Mouse (Mus musculus) embryonic facial prominence, embryonic 10.5 days (tissue): Measurements from ENCODE around the gene Astn2. TPM values are rescaled to one million over a fixed set of nuclear protein-coding genes. Genes with fewer than 3 reads are reported as not detected.
A peak's percentile ranks its signal among the peaks of the same experiment; 100 is the strongest.

ENCODE experiments used
- DNase-seq: peaks from one replicate; pipeline ENCODE4 v3.0.0-alpha.2; 2017; ENCODE audit warnings: low spot score
- H3K27ac ChIP-seq: fragments of 300-500 bp; sonication (generic); replicated peaks from 2 replicates; pipeline ENCODE4 v1.5.1; 2016; ENCODE audit warnings: mild to moderate bottlenecking
- H3K27me3 ChIP-seq: fragments of 300-500 bp; sonication (generic); replicated peaks from 2 replicates; pipeline ENCODE4 v1.6.1; 2016; ENCODE audit warnings: low read depth, mild to moderate bottlenecking; ENCODE audit not compliant: poor library complexity, severe bottlenecking
- H3K36me3 ChIP-seq: fragments of 300-500 bp; sonication (generic); replicated peaks from 2 replicates; pipeline ENCODE4 v1.6.1; 2016; ENCODE audit warnings: mild to moderate bottlenecking, moderate library complexity
- H3K4me1 ChIP-seq: fragments of 300-500 bp; sonication (generic); 2 replicates; pipeline ENCODE4 v1.6.1; 2016
- H3K4me3 ChIP-seq: fragments of 300-500 bp; sonication (generic); 2 replicates; pipeline ENCODE4 v1.5.1; 2016; ENCODE audit warnings: mild to moderate bottlenecking, moderate library complexity
- H3K9me3 ChIP-seq: fragments of 300-500 bp; sonication (generic); 2 replicates; pipeline ENCODE4 v1.6.1; 2016; ENCODE audit warnings: mild to moderate bottlenecking
- WGBS: fragments of 180-500 bp; shearing (Covaris S2); methylation state at CpG from one replicate; pipeline ENCODE4 v1.1.7; 2016; 5-methylcytosine and 5-hydroxymethylcytosine counted together
- polyA plus RNA-seq: library from polyadenylated mRNA; unstranded; fragments of >200 nt; fragmentation: Nextera tagmentation; extraction: Ambion mirVana; gene quantifications from 2 replicates; pipeline ENCODE4 v1.2.1, GENCODE M21; 2016

Gene Astn2
- polyA plus RNA-seq, 1 experiment from 2014 or later = 0.40 TPM

- 0 out of 2 replicates have a peak, but pooled peaks cover 6% of the 10 kb centered on the region for H3K4me1 ChIP-seq
- no peak overlapping the region for H3K4me3 ChIP-seq
- WGBS = 75% methylated on average over 7 of the region's 7 CpGs
- H3K9me3 ChIP-seq = no peaks in the 10 kb centered on the region
- no peaks in the 10 kb centered on the region for H3K27me3 ChIP-seq
- H3K36me3 ChIP-seq = no peaks in the 10 kb centered on the region
- H3K27ac ChIP-seq = no peak overlapping the region
- no peak for DNase-seq
Observed at GRCm38 (mm10) chr4:66302686-66303310, 101.6 kb downstream of the Astn2 start.

DNA sequence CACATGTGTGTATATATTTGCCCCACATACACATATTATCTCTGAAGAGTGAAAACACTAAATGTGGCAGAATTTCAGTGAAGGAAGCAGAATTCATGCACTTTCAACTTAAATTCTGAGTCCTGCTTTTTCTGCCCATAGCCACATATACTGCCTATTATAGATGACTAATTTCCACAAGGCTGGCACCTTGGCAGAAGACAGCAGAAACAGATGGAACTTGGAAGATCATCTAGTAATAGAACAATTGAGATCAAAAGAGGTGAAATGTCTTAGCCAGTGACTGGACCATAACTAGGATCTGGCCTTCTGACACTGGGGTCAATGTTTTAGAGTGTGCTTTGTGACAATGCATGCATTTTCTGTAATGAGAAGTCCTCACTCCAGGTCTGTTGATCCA is 119.4 kb downstream of the Astn2 start:
- Histone ChIP-seq H3K9me3 (no peaks in the 10 kb centered on the region), H3K4me1 (0 out of 2 replicates have a peak, but pooled peaks cover 3% of the 10 kb centered on the region), H3K27ac (no peak overlapping the region), H3K4me3 (no peak overlapping the region), H3K36me3 (no peaks in the 10 kb centered on the region), H3K27me3 (no peaks in the 10 kb centered on the region)
- DNase-seq = no peak

DNA sequence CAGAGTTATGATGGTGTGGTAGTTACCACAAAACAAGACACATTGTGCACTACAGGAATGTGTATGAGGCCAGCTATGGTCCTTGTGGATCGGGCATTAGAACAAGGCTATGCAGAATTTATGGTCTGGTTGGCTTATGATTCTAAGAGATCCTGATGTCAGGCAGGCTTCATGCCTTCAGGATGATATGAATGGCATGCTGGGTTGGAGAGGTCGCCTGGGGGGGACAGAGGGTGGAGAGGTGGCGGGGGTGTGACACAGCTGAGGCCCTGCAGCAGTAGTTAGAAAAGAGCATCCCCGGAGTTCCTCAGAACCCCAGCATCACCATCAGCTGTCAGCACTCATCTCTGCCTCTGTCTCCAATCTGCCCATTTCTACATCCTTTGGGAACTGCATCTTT is 128.3 kb downstream of the Astn2 start:
- Histone ChIP-seq H3K4me3 (no peak overlapping the region), H3K4me1 (0 out of 2 replicates have a peak, but pooled peaks cover 7% of the 10 kb centered on the region), H3K27me3 (no peaks in the 10 kb centered on the region), H3K9me3 (no peaks in the 10 kb centered on the region), H3K27ac (no peak overlapping the region), H3K36me3 (no peaks in the 10 kb centered on the region)
- no peak for DNase-seq
- 69% methylated on average over 4 of the region's 4 CpGs for WGBS

DNA sequence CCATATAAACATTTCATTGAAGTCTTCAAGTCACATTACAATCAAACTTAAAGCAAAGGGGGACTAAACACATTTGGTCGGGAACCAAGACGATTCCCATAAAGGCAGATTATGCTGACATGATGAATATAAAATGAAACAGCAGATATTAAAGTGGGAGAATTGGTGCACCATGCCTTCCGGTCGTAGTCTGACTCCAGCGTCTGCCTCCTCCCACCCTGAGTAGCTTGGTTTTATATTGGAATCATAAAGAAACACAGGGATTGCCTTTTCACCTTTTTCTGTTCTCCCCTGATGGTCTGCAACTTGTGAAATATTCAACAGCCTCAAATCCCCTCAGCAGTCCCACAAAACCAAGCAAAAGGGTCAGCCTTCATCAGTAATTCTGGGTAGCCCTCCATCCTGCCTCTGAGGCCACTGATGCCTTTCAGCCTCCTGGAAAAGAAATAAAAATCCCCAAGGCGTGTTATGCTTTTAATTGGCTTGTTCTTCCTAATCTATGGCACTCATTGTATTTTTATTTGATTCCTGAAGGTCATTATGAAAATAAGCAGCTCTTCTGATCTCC is 132.8 kb downstream of the Astn2 start:
- DNase-seq = no peak
- H3K4me3 ChIP-seq = no peak overlapping the region
- H3K4me1 ChIP-seq = 0 out of 2 replicates have a peak, but pooled peaks cover 4% of the 10 kb centered on the region
- no peak overlapping the region for H3K27ac ChIP-seq
- no peaks in the 10 kb centered on the region for H3K27me3 ChIP-seq
- no peaks in the 10 kb centered on the region for H3K9me3 ChIP-seq
- 85% methylated on average over 6 of the region's 6 CpGs for WGBS
- no peaks in the 10 kb centered on the region for H3K36me3 ChIP-seq

GRCm38 (mm10) chr4:66264031-66264430 is 140.4 kb downstream of the Astn2 start:
- Histone ChIP-seq H3K36me3 (no peaks in the 10 kb centered on the region), H3K27ac (no peak overlapping the region), H3K4me3 (no peak overlapping the region), H3K4me1 (no peaks in the 10 kb centered on the region), H3K27me3 (no peaks in the 10 kb centered on the region), H3K9me3 (no peaks in the 10 kb centered on the region)
- 93% methylated on average over 4 of the region's 4 CpGs for WGBS
- DNase-seq = no peak

GRCm38 (mm10) chr4:66261276-66261675 is 143.1 kb downstream of the Astn2 start:
- 90% methylated on average over 3 of the region's 3 CpGs for WGBS
- no peaks in the 10 kb centered on the region for H3K9me3 ChIP-seq
- H3K4me1 ChIP-seq = no peaks in the 10 kb centered on the region
- no peaks in the 10 kb centered on the region for H3K27me3 ChIP-seq
- H3K27ac ChIP-seq = no peak overlapping the region
- no peak overlapping the region for H3K4me3 ChIP-seq
- H3K36me3 ChIP-seq = no peaks in the 10 kb centered on the region
- no peak for DNase-seq

DNA sequence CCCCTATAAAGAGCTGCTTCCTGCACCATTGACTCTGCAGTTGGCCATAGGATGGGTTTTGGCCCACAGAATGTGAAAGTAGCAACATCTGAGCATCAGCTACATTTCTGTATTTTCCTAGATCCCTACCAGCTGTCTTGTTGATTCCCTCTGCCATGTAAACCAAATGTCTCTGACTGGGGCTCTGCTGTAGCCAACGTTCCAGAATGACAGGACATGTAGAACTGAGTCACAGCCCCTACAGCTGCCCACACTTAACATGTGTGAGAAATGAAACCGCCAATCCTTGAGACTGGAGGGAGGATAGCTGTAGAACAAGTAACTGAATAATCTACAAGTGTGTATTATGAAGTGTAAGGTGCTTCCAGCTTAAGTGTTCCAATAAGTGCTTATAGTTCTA is 145.5 kb downstream of the Astn2 start:
- H3K27ac ChIP-seq = no peak overlapping the region
- DNase-seq = no peak
- WGBS = 87% methylated on average over 2 of the region's 2 CpGs
- H3K27me3 ChIP-seq = no peaks in the 10 kb centered on the region
- H3K4me3 ChIP-seq = no peak overlapping the region
- no peaks in the 10 kb centered on the region for H3K36me3 ChIP-seq
- no peaks in the 10 kb centered on the region for H3K9me3 ChIP-seq
- no peaks in the 10 kb centered on the region for H3K4me1 ChIP-seq

- no peak for DNase-seq
- Histone ChIP-seq H3K4me3 (no peak overlapping the region), H3K36me3 (no peaks in the 10 kb centered on the region), H3K4me1 (no peaks in the 10 kb centered on the region), H3K9me3 (no peaks in the 10 kb centered on the region), H3K27me3 (no peaks in the 10 kb centered on the region), H3K27ac (no peak overlapping the region)
- 81% methylated on average over 4 of the region's 4 CpGs for WGBS
Observed at GRCm38 (mm10) chr4:66254695-66255492, 149.5 kb downstream of the Astn2 start.

DNA sequence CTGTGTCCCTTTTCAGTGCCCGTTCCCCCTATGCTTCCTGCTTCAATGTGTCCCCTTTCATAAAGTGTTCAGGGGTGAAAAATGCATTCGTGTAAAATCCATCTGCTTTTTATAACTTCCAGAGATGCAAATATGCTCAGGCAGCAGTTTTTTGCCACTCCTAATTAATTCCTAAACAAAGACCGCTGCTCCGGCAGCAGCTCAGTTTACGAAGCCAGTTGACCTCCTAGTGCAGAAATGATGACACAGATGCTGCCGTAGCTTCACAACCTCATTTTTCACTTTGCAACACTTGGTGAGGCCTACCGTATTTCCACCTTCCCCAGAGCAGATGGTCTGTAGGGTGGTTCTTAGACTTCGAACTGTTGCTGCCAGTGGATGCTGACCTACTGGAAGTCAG is 155.9 kb downstream of the Astn2 start:
- Histone ChIP-seq H3K36me3 (no peaks in the 10 kb centered on the region), H3K9me3 (no peaks in the 10 kb centered on the region), H3K27me3 (no peaks in the 10 kb centered on the region), H3K4me3 (no peak overlapping the region), H3K27ac (no peak overlapping the region), H3K4me1 (peaks cover 6% of the 10 kb centered on the region)
- no peak for DNase-seq
- WGBS = 61% methylated on average over 8 of the region's 8 CpGs

GRCm38 (mm10) chr4:66242683-66243082 is 161.7 kb downstream of the Astn2 start:
- Histone ChIP-seq H3K27me3 (no peaks in the 10 kb centered on the region), H3K36me3 (no peaks in the 10 kb centered on the region), H3K27ac (no peak overlapping the region), H3K4me3 (no peak overlapping the region), H3K9me3 (no peaks in the 10 kb centered on the region), H3K4me1 (no peaks in the 10 kb centered on the region)
- DNase-seq = no peak

DNA sequence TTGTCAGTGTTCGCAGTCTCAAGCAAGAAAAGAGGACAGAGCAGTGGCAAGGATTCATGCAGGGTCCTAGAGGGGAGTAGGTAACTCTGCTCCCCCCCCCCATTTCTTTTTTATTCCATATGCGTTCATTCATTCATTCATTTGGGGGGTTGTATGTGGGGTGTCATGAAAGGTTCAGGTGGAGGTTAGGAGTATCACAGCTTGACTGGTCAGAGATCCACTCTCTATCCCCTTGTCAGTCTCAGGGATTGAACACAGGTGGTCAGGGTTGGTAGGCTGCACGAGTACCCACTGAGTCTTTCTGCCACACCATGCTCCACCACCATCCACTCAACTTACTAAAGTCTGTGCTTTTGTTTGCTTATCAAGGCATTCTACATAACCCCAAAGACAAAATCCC is 171.6 kb downstream of the Astn2 start:
- Histone ChIP-seq H3K4me1 (peaks cover 14% of the 10 kb centered on the region), H3K36me3 (no peaks in the 10 kb centered on the region), H3K27me3 (no peaks in the 10 kb centered on the region), H3K4me3 (no peak overlapping the region), H3K27ac (no peak overlapping the region), H3K9me3 (no peaks in the 10 kb centered on the region)
- DNase-seq = no peak
- 87% methylated on average over 3 of the region's 3 CpGs for WGBS

DNA sequence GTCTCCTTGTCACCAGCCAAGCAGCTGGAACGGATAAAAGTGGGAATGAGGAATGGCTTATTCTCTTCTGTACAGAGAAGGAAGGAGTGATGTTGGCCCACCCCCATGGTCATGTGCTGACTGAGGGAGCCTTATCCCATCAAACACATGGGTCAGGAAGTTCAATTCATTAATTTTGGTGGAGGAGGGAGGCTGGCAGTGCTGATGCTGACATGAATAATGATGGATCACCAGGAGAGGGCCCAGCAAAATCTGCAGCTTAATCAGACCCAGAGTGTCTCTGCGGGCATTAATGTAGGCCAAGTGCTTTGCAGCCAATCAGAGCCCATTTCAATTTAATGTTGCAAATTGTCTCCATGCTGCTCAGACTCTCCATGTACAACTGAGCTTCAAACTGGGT is 172.1 kb downstream of the Astn2 start:
- WGBS = 66% methylated on average over 2 of the region's 2 CpGs
- H3K9me3 ChIP-seq = no peaks in the 10 kb centered on the region
- H3K4me3 ChIP-seq = no peak overlapping the region
- H3K4me1 ChIP-seq = peaks cover 14% of the 10 kb centered on the region
- no peak overlapping the region for H3K27ac ChIP-seq
- DNase-seq = peak; percentile 17
- H3K36me3 ChIP-seq = no peaks in the 10 kb centered on the region
- H3K27me3 ChIP-seq = no peaks in the 10 kb centered on the region

DNA sequence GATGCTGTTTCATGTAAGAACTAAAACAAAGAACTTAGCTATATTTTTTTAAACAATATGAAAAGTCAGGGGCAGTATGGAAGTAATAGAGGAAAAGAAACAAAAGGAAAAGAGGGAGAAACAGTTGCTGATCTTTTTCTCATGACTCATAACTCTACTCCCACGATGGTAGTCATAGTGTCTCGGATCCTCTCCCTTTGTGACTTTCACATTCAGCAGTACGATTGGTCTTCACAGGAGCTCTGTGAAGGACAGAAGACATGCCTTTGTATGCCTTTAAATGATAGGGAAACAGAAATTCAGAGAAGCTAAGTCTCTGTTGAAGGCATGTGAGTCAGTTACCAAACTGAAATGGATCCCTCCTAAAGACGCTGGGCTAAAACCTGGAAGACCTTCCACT is 173.7 kb downstream of the Astn2 start:
- H3K4me1 ChIP-seq = peaks cover 14% of the 10 kb centered on the region
- H3K36me3 ChIP-seq = no peaks in the 10 kb centered on the region
- no peak for DNase-seq
- no peak overlapping the region for H3K27ac ChIP-seq
- no peaks in the 10 kb centered on the region for H3K27me3 ChIP-seq
- H3K9me3 ChIP-seq = no peaks in the 10 kb centered on the region
- 92% methylated on average over 4 of the region's 4 CpGs for whole genome bisulfite sequencing
- no peak overlapping the region for H3K4me3 ChIP-seq
